Mouse (Mus musculus): ENCODE data around the gene Atp2b2. TPM values are rescaled to one million over a fixed set of nuclear protein-coding genes. Genes with fewer than 3 reads are reported as not detected.

The Atp2b2 gene
- polyA plus RNA-seq, 1 experiment from 2014 or later: 23.5 TPM

DNA sequence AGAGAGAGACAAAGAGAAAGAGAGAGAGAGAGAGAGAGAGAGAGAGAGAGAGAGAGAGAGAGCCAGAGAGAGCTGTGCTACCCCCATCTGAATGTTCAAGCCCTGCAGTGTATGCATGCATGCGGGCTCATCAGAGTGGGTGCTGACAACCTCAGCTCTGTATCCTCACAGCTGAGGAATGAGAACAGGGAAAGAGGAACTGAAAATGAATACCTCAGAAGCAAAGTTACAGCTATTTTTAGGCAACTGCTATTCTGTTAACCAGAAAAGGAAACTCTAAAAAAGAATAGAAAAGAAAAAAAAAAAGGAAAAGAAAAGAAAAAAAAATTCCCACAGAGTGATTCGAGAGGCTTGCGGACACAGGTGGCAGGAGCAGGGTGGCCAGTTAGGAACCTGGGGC lies 192.6 kb downstream of the Atp2b2 start:
- 94% methylated on average over 3 of the region's 3 CpGs for WGBS

DNA sequence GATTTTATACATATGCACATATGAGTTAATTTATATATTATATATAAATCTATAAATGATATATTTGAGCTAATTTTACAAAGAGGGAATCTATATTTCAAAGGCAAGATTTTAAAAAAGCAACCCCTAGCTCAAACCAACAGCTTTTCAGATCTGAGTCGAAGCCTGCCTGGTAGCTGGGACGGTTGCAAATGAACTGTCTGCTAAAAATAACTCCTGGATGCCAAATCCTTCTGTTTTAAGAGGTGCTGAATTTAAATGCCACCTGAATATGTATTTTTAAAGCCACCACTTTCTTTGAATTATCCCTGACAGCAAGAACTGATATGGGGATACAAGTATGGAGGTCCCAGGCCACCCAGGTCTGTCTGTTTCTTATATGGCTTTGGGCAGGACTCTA lies 193.8 kb downstream of the Atp2b2 start:
- Histone ChIP-seq H3K4me2 (ENCODE audit: low read length) (no peak overlapping the region), H3K27me3 (ENCODE audit: control insufficient read depth, insufficient read depth, low read length) (no peaks in the 10 kb centered on the region), H3K9me3 (ENCODE audit: control insufficient read depth, low read length) (no peaks in the 10 kb centered on the region), H3K4me1 (ENCODE audit: control insufficient read depth, insufficient read depth, low read length) (no peaks in the 10 kb centered on the region), H3K36me3 (ENCODE audit: control insufficient read depth, insufficient read depth, low read length) (no peaks in the 10 kb centered on the region), H3K9ac (replicated peaks; ENCODE audit: low read length) (no peak overlapping the region), H3K27ac (replicated peaks; ENCODE audit: low read depth, low read length) (no peak overlapping the region), H3K4me3 (replicated peaks; ENCODE audit: low read depth, low read length) (no peak overlapping the region)
- DNase-seq: no peak
- ATAC-seq (ENCODE audit: low FRiP score, low TSS enrichment): no peak
- WGBS: 83% methylated on average over 2 of the region's 2 CpGs

More for the DNA sequence above, 192.6 kb downstream of the Atp2b2 start:
- no peak for DNase-seq
- H3K9ac ChIP-seq (replicated peaks; ENCODE audit: low read length): no peak overlapping the region
- H3K4me1 ChIP-seq (ENCODE audit: control insufficient read depth, insufficient read depth, low read length): no peaks in the 10 kb centered on the region
- no peaks in the 10 kb centered on the region for H3K27me3 ChIP-seq (ENCODE audit: control insufficient read depth, insufficient read depth, low read length)
- no peaks in the 10 kb centered on the region for H3K36me3 ChIP-seq (ENCODE audit: control insufficient read depth, insufficient read depth, low read length)
- no peaks in the 10 kb centered on the region for H3K9me3 ChIP-seq (ENCODE audit: control insufficient read depth, low read length)
- ATAC-seq (ENCODE audit: low FRiP score, low TSS enrichment): no peak
- no peak overlapping the region for H3K4me3 ChIP-seq (replicated peaks; ENCODE audit: low read depth, low read length)
- no peak overlapping the region for H3K4me2 ChIP-seq (ENCODE audit: low read length)
- no peak overlapping the region for H3K27ac ChIP-seq (replicated peaks; ENCODE audit: low read depth, low read length)

GRCm38 (mm10) chr6:113847092-113847491 lies 195.3 kb downstream of the Atp2b2 start:
- WGBS: 83% methylated on average over 2 of the region's 2 CpGs
- H3K4me1 ChIP-seq (ENCODE audit: control insufficient read depth, insufficient read depth, low read length): no peaks in the 10 kb centered on the region

DNA sequence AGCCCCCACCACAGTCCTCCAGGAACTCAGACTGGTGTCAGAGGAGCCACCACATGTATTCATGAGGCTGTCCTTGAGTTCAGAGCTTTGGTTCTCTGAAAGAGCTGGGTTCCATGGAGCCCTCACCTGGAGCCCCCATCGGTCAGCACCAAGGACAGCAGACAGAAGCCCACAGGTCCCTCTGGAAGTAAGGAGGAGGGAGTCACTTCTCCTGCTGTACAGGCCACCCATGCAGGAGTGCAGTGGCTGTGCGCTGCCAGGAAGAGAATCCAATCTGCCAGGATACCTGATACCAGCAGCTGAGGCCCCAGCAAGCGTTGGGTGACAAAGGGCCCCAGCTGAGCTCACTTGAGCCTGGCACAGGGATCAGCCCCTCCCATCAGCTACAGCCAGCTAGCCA lies 199.2 kb downstream of the Atp2b2 start:
- Histone ChIP-seq H3K36me3 (ENCODE audit: control insufficient read depth, insufficient read depth, low read length) (peaks cover 17% of the 10 kb centered on the region), H3K4me2 (ENCODE audit: low read length) (no peak overlapping the region), H3K27ac (replicated peaks; ENCODE audit: low read depth, low read length) (no peak overlapping the region), H3K27me3 (ENCODE audit: control insufficient read depth, insufficient read depth, low read length) (no peaks in the 10 kb centered on the region), H3K9me3 (ENCODE audit: control insufficient read depth, low read length) (no peaks in the 10 kb centered on the region), H3K4me1 (ENCODE audit: control insufficient read depth, insufficient read depth, low read length) (no peaks in the 10 kb centered on the region), H3K4me3 (replicated peaks; ENCODE audit: low read depth, low read length) (no peak overlapping the region), H3K9ac (replicated peaks; ENCODE audit: low read length) (no peak overlapping the region)
- DNase-seq (no peak), ATAC-seq (ENCODE audit: low FRiP score, low TSS enrichment) (no peak)
- 14% methylated on average over 3 of the region's 3 CpGs for WGBS

More at GRCm38 (mm10) chr6:113847092-113847491, 195.3 kb downstream of the Atp2b2 start:
- no peaks in the 10 kb centered on the region for H3K9me3 ChIP-seq (ENCODE audit: control insufficient read depth, low read length)
- H3K27ac ChIP-seq (replicated peaks; ENCODE audit: low read depth, low read length): no peak overlapping the region
- ATAC-seq (ENCODE audit: low FRiP score, low TSS enrichment): no peak
- no peak for DNase-seq
- H3K27me3 ChIP-seq (ENCODE audit: control insufficient read depth, insufficient read depth, low read length): no peaks in the 10 kb centered on the region
- H3K4me2 ChIP-seq (ENCODE audit: low read length): no peak overlapping the region
- H3K36me3 ChIP-seq (ENCODE audit: control insufficient read depth, insufficient read depth, low read length): peaks cover 3% of the 10 kb centered on the region; the same call in 1 of the 2 replicates
- H3K9ac ChIP-seq (replicated peaks; ENCODE audit: low read length): no peak overlapping the region
- no peak overlapping the region for H3K4me3 ChIP-seq (replicated peaks; ENCODE audit: low read depth, low read length)

DNA sequence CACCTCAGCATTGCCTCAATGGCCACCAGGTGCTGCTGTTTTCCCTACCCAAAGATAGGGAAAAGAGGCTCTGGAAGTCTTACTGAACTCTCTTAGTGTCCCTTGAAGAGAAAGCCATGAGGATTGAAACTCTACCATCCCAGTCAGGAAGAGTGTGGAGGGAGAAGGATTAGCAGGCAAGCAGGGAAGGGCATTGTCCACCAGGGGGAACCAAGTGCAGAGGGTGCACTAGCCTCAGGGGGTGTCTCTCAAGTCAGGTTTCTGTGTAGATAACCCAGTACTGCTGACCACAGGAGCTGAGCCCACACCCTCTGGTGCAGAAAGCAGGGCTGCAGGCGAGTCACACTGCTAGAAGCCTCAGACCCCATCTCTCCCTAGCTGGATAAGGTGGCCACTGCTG lies 203.9 kb downstream of the Atp2b2 start:
- DNase-seq (no peak), ATAC-seq (ENCODE audit: low FRiP score, low TSS enrichment) (no peak)
- H3K36me3 ChIP-seq (ENCODE audit: control insufficient read depth, insufficient read depth, low read length): peaks cover 17% of the 10 kb centered on the region
- no peak overlapping the region for H3K27ac ChIP-seq (replicated peaks; ENCODE audit: low read depth, low read length)
- H3K4me1 ChIP-seq (ENCODE audit: control insufficient read depth, insufficient read depth, low read length): no peaks in the 10 kb centered on the region
- no peaks in the 10 kb centered on the region for H3K9me3 ChIP-seq (ENCODE audit: control insufficient read depth, low read length)
- H3K9ac ChIP-seq (replicated peaks; ENCODE audit: low read length): no peak overlapping the region
- H3K4me3 ChIP-seq (replicated peaks; ENCODE audit: low read depth, low read length): no peak overlapping the region
- H3K27me3 ChIP-seq (ENCODE audit: control insufficient read depth, insufficient read depth, low read length): no peaks in the 10 kb centered on the region
- H3K4me2 ChIP-seq (ENCODE audit: low read length): no peak overlapping the region
- WGBS: 68% methylated on average over 1 of the region's 1 CpGs

DNA sequence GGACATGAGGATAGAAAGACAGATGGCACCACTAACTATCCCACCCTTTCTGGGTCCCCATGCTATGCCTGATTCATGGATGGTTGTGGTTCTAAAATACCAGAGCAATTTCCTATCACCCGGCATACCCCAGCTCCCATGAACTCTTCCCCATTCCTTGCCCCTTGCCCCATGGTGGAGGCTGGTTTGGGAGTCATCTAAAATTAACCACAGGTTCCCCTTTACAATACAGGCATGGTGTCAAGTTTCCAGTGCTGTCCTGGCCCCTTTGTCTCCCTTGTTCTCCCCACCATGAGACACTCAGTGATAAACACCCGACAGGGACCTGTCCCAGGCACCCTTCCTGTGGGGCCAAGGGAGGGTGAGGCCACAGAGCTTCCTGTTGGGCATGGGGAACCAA lies 204.7 kb downstream of the Atp2b2 start:
- 78% methylated on average over 2 of the region's 2 CpGs for WGBS
- Histone ChIP-seq H3K27ac (replicated peaks; ENCODE audit: low read depth, low read length) (no peak overlapping the region), H3K4me1 (ENCODE audit: control insufficient read depth, insufficient read depth, low read length) (no peaks in the 10 kb centered on the region), H3K4me3 (replicated peaks; ENCODE audit: low read depth, low read length) (no peak overlapping the region), H3K27me3 (ENCODE audit: control insufficient read depth, insufficient read depth, low read length) (no peaks in the 10 kb centered on the region), H3K36me3 (ENCODE audit: control insufficient read depth, insufficient read depth, low read length) (peaks cover 17% of the 10 kb centered on the region), H3K4me2 (ENCODE audit: low read length) (no peak overlapping the region), H3K9me3 (ENCODE audit: control insufficient read depth, low read length) (no peaks in the 10 kb centered on the region), H3K9ac (replicated peaks; ENCODE audit: low read length) (no peak overlapping the region)
- ATAC-seq (ENCODE audit: low FRiP score, low TSS enrichment) (no peak), DNase-seq (no peak)

DNA sequence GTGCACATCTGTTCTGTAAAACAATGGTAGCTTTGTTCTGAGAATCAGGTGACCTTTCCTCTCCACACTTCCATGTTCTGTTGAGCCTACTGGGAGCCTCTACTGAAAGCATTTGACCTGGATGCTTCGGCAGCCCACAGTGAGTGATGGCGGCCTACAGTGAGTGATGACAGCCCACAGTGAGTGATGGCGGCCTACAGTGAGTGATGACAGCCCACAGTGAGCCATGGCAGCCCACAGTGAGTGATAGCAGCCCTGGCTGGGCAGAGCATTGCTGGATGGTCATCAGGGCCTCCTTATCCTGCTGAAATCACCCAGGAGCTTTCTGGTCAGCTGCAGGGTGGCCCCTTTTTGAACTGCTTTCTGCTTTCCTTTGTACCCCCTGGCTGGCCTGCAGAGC lies 205.9 kb downstream of the Atp2b2 start:
- WGBS: 70% methylated on average over 3 of the region's 3 CpGs
- ATAC-seq (ENCODE audit: low FRiP score, low TSS enrichment) (no peak), DNase-seq (no peak)
- H3K4me2 ChIP-seq (ENCODE audit: low read length): no peak overlapping the region
- no peaks in the 10 kb centered on the region for H3K4me1 ChIP-seq (ENCODE audit: control insufficient read depth, insufficient read depth, low read length)
- no peaks in the 10 kb centered on the region for H3K27me3 ChIP-seq (ENCODE audit: control insufficient read depth, insufficient read depth, low read length)
- no peaks in the 10 kb centered on the region for H3K9me3 ChIP-seq (ENCODE audit: control insufficient read depth, low read length)
- H3K9ac ChIP-seq (replicated peaks; ENCODE audit: low read length): no peak overlapping the region
- peaks cover 8% of the 10 kb centered on the region for H3K36me3 ChIP-seq (ENCODE audit: control insufficient read depth, insufficient read depth, low read length)
- H3K27ac ChIP-seq (replicated peaks; ENCODE audit: low read depth, low read length): no peak overlapping the region
- H3K4me3 ChIP-seq (replicated peaks; ENCODE audit: low read depth, low read length): no peak overlapping the region

- 95% methylated on average over 2 of the region's 2 CpGs for WGBS
Measured at GRCm38 (mm10) chr6:113830463-113830862, 211.9 kb downstream of the Atp2b2 start.

DNA sequence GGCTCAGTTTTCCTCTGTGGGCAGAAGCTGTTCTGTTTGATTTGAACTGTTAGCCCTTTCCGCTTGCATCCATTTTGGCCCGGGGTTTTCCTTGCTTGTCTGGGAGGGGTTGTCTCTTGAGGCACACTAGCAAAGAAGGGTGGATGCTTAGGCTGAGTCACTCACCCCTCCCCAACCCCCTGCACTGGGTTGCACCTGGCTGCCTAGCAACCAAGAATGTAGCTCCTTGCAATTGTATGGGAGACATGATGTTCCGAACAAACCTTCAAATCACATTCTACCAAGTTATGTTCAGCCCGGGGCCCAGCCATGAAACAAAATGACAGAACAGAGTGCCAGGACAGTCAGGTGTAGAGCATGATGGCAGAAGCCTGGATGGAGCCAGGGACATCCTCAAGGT lies 215.1 kb downstream of the Atp2b2 start:
- DNase-seq (peak; percentile 13), ATAC-seq (ENCODE audit: low FRiP score, low TSS enrichment) (no peak)
- H3K4me2 ChIP-seq (ENCODE audit: low read length): no peak overlapping the region
- no peaks in the 10 kb centered on the region for H3K27me3 ChIP-seq (ENCODE audit: control insufficient read depth, insufficient read depth, low read length)
- H3K4me1 ChIP-seq (ENCODE audit: control insufficient read depth, insufficient read depth, low read length): peaks cover 9% of the 10 kb centered on the region; the same call in 1 of the 2 replicates
- H3K4me3 ChIP-seq (replicated peaks; ENCODE audit: low read depth, low read length): no peak overlapping the region
- no peak overlapping the region for H3K9ac ChIP-seq (replicated peaks; ENCODE audit: low read length)
- 78% methylated on average over 4 of the region's 4 CpGs for WGBS
- H3K36me3 ChIP-seq (ENCODE audit: control insufficient read depth, insufficient read depth, low read length): no peaks in the 10 kb centered on the region
- no peak overlapping the region for H3K27ac ChIP-seq (replicated peaks; ENCODE audit: low read depth, low read length)
- H3K9me3 ChIP-seq (ENCODE audit: control insufficient read depth, low read length): no peaks in the 10 kb centered on the region

More at GRCm38 (mm10) chr6:113830463-113830862, 211.9 kb downstream of the Atp2b2 start:
- DNase-seq (no peak), ATAC-seq (ENCODE audit: low FRiP score, low TSS enrichment) (no peak)
- no peak overlapping the region for H3K9ac ChIP-seq (replicated peaks; ENCODE audit: low read length)
- H3K27me3 ChIP-seq (ENCODE audit: control insufficient read depth, insufficient read depth, low read length): no peaks in the 10 kb centered on the region
- no peaks in the 10 kb centered on the region for H3K9me3 ChIP-seq (ENCODE audit: control insufficient read depth, low read length)
- peaks cover 9% of the 10 kb centered on the region; the same call in 1 of the 2 replicates for H3K4me1 ChIP-seq (ENCODE audit: control insufficient read depth, insufficient read depth, low read length)
- no peak overlapping the region for H3K4me2 ChIP-seq (ENCODE audit: low read length)
- H3K36me3 ChIP-seq (ENCODE audit: control insufficient read depth, insufficient read depth, low read length): no peaks in the 10 kb centered on the region
- no peak overlapping the region for H3K27ac ChIP-seq (replicated peaks; ENCODE audit: low read depth, low read length)
- no peak overlapping the region for H3K4me3 ChIP-seq (replicated peaks; ENCODE audit: low read depth, low read length)
